Mouse (Mus musculus) forebrain, embryonic 16.5 days (tissue): ENCODE data around the gene Trmu. TPM values are rescaled to one million over a fixed set of nuclear protein-coding genes. Genes with fewer than 3 reads are reported as not detected.

ENCODE experiments used
- ATAC-seq: fragments of 200-750 bp; cut with Nextera tagmentation; 2 replicates; pipeline ENCODE4 v1.8.0; 2017; ENCODE audit warnings: mild to moderate bottlenecking, moderate library complexity
- H3K27ac ChIP-seq: fragments of 300-500 bp; sonication (generic); 2 replicates; pipeline ENCODE4 v1.5.1; 2014; ENCODE audit warnings: low read length, control low read depth
- H3K27me3 ChIP-seq: fragments of 300-500 bp; sonication (generic); replicated peaks from 2 replicates; pipeline ENCODE4 v1.6.1; 2014; ENCODE audit warnings: low read length; ENCODE audit not compliant: control insufficient read depth, insufficient read depth
- H3K36me3 ChIP-seq: fragments of 300-500 bp; sonication (generic); 2 replicates; pipeline ENCODE4 v1.6.1; 2014; ENCODE audit not compliant: control insufficient read depth, insufficient read depth
- H3K4me1 ChIP-seq: fragments of 300-500 bp; sonication (generic); replicated peaks from 2 replicates; pipeline ENCODE4 v1.6.1; 2014; ENCODE audit warnings: low read length; ENCODE audit not compliant: control insufficient read depth, insufficient read depth
- H3K4me2 ChIP-seq: fragments of 300-500 bp; sonication (generic); 2 replicates; pipeline ENCODE4 v1.6.1; 2014; ENCODE audit warnings: mild to moderate bottlenecking, low read length, control low read depth
- H3K4me3 ChIP-seq: fragments of 300-500 bp; sonication (generic); replicated peaks from 2 replicates; pipeline ENCODE4 v1.5.1; 2014; ENCODE audit warnings: mild to moderate bottlenecking, low read length, control low read depth
- H3K9ac ChIP-seq: fragments of 300-500 bp; sonication (generic); replicated peaks from 2 replicates; pipeline ENCODE4 v1.6.1; 2014; ENCODE audit warnings: low read depth, low read length, control low read depth
- H3K9me3 ChIP-seq: fragments of 300-500 bp; sonication (generic); 2 replicates; pipeline ENCODE4 v1.6.1; 2016; ENCODE audit warnings: low read length; ENCODE audit not compliant: control insufficient read depth
- WGBS: fragments of 180-500 bp; shearing (Covaris S2); extraction: QIAGEN DNeasy Blood & Tissue Kit; methylation state at CpG from one replicate; pipeline ENCODE4 v1.1.7; 2014; 5-methylcytosine and 5-hydroxymethylcytosine counted together
- polyA plus RNA-seq: library from polyadenylated mRNA; unstranded; fragments of >200 nt; fragmentation: Nextera tagmentation; extraction: Ambion mirVana; gene quantifications from 2 replicates; pipeline ENCODE4 v1.2.1, GENCODE M21; 2015

Trmu gene
- polyA plus RNA-seq, 1 experiment from 2014 or later = 59.1 TPM

GRCm38 (mm10) chr15:85891971-85892370 is 12.9 kb downstream of the Trmu start:
- WGBS = 42% methylated on average over 10 of the region's 10 CpGs

GRCm38 (mm10) chr15:85892498-85893118 is 13.5 kb downstream of the Trmu start:
- H3K4me1 ChIP-seq = peaks cover 15% of the 10 kb centered on the region
- H3K36me3 ChIP-seq = peaks cover 16% of the 10 kb centered on the region
- H3K4me2 ChIP-seq = no peak overlapping the region; the same call in 1 of the 2 replicates
- no peaks in the 10 kb centered on the region for H3K27me3 ChIP-seq
- peak overlapping the region; percentile 31 for H3K27ac ChIP-seq
- no peak overlapping the region for H3K9ac ChIP-seq
- ATAC-seq = peak; percentile 45
- no peaks in the 10 kb centered on the region for H3K9me3 ChIP-seq
- H3K4me3 ChIP-seq = no peak overlapping the region
- WGBS = 50% methylated on average over 13 of the region's 13 CpGs

More at GRCm38 (mm10) chr15:85891971-85892370, 12.9 kb downstream of the Trmu start:
- Histone ChIP-seq H3K27me3 (no peaks in the 10 kb centered on the region), H3K4me3 (no peak overlapping the region), H3K36me3 (peaks cover 16% of the 10 kb centered on the region), H3K9me3 (no peaks in the 10 kb centered on the region), H3K4me1 (peaks cover 15% of the 10 kb centered on the region), H3K4me2 (no peak overlapping the region), H3K9ac (no peak overlapping the region), H3K27ac (peak overlapping the region; percentile 31; the same call in 1 of the 2 replicates)
- ATAC-seq = peak; percentile 13; the same call in 1 of the 2 replicates

GRCm38 (mm10) chr15:85893871-85894270 is 14.8 kb downstream of the Trmu start:
- 96% methylated on average over 7 of the region's 7 CpGs for WGBS
- H3K27ac ChIP-seq = no peak overlapping the region
- no peaks in the 10 kb centered on the region for H3K9me3 ChIP-seq
- H3K27me3 ChIP-seq = no peaks in the 10 kb centered on the region
- H3K4me1 ChIP-seq = peaks cover 15% of the 10 kb centered on the region
- H3K9ac ChIP-seq = no peak overlapping the region
- no peak overlapping the region for H3K4me2 ChIP-seq
- no peak overlapping the region for H3K4me3 ChIP-seq
- H3K36me3 ChIP-seq = peaks cover 19% of the 10 kb centered on the region
- ATAC-seq = no peak

- 12% methylated on average over 8 of the region's 8 CpGs for WGBS
- Histone ChIP-seq H3K36me3 (peaks cover 18% of the 10 kb centered on the region), H3K4me3 (no peak overlapping the region), H3K9ac (no peak overlapping the region), H3K4me2 (no peak overlapping the region), H3K27ac (no peak overlapping the region), H3K9me3 (no peaks in the 10 kb centered on the region), H3K27me3 (no peaks in the 10 kb centered on the region), H3K4me1 (peaks cover 15% of the 10 kb centered on the region)
- peak; percentile 51 for ATAC-seq
These were observed 17.2 kb downstream of the Trmu start for GRCm38 (mm10) chr15:85896284-85896683.

- no peaks in the 10 kb centered on the region for H3K9me3 ChIP-seq
- peaks cover 12% of the 10 kb centered on the region for H3K4me1 ChIP-seq
- no peak overlapping the region for H3K4me2 ChIP-seq
- H3K4me3 ChIP-seq = no peak overlapping the region
- H3K27me3 ChIP-seq = no peaks in the 10 kb centered on the region
- H3K9ac ChIP-seq = no peak overlapping the region
- 83% methylated on average over 10 of the region's 10 CpGs for WGBS
- peaks cover 18% of the 10 kb centered on the region for H3K36me3 ChIP-seq
- no peak overlapping the region for H3K27ac ChIP-seq
- no peak for ATAC-seq
These were observed 18.0 kb downstream of the Trmu start for GRCm38 (mm10) chr15:85897113-85897512.

GRCm38 (mm10) chr15:85899396-85899795 is 20.3 kb downstream of the Trmu start:
- WGBS = 33% methylated on average over 6 of the region's 6 CpGs
- no peak overlapping the region for H3K4me3 ChIP-seq
- no peak overlapping the region for H3K27ac ChIP-seq
- ATAC-seq = no peak
- H3K4me1 ChIP-seq = no peaks in the 10 kb centered on the region; the same call in 1 of the 2 replicates
- no peak overlapping the region for H3K9ac ChIP-seq
- H3K27me3 ChIP-seq = no peaks in the 10 kb centered on the region
- no peak overlapping the region for H3K4me2 ChIP-seq
- H3K9me3 ChIP-seq = no peaks in the 10 kb centered on the region
- peaks cover 12% of the 10 kb centered on the region for H3K36me3 ChIP-seq

GRCm38 (mm10) chr15:85900318-85900717 is 21.2 kb downstream of the Trmu start:
- H3K4me2 ChIP-seq = no peak overlapping the region
- H3K4me3 ChIP-seq = no peak overlapping the region
- peak overlapping the region; percentile 33; the same call in 1 of the 2 replicates for H3K27ac ChIP-seq
- no peak overlapping the region for H3K9ac ChIP-seq
- H3K4me1 ChIP-seq = no peaks in the 10 kb centered on the region; the same call in 1 of the 2 replicates
- 76% methylated on average over 8 of the region's 8 CpGs for WGBS
- no peak for ATAC-seq
- no peaks in the 10 kb centered on the region for H3K9me3 ChIP-seq
- peaks cover 6% of the 10 kb centered on the region; the same call in 1 of the 2 replicates for H3K36me3 ChIP-seq
- H3K27me3 ChIP-seq = no peaks in the 10 kb centered on the region

- Histone ChIP-seq H3K4me2 (no peak overlapping the region), H3K9me3 (no peaks in the 10 kb centered on the region), H3K4me1 (no peaks in the 10 kb centered on the region; the same call in 1 of the 2 replicates), H3K27ac (no peak overlapping the region), H3K27me3 (no peaks in the 10 kb centered on the region), H3K9ac (no peak overlapping the region), H3K4me3 (no peak overlapping the region), H3K36me3 (peaks cover 6% of the 10 kb centered on the region; the same call in 1 of the 2 replicates)
- 78% methylated on average over 12 of the region's 12 CpGs for WGBS
- ATAC-seq = no peak
These were observed 21.7 kb downstream of the Trmu start for GRCm38 (mm10) chr15:85900801-85901200.

GRCm38 (mm10) chr15:85902505-85902904 is 23.4 kb downstream of the Trmu start:
- Histone ChIP-seq H3K4me2 (no peak overlapping the region), H3K36me3 (peaks cover 6% of the 10 kb centered on the region; the same call in 1 of the 2 replicates), H3K27me3 (no peaks in the 10 kb centered on the region), H3K4me3 (no peak overlapping the region), H3K4me1 (no peaks in the 10 kb centered on the region; the same call in 1 of the 2 replicates), H3K9me3 (no peaks in the 10 kb centered on the region), H3K27ac (no peak overlapping the region), H3K9ac (no peak overlapping the region)
- ATAC-seq = no peak
- 86% methylated on average over 10 of the region's 10 CpGs for WGBS
